Mouse (Mus musculus): Measurements from ENCODE around the gene Ifi213.
"Not testable (repeated sequence)": the region's sequence is repeated elsewhere in the genome, so short reads cannot be mapped to it uniquely, and the experiment has no call there.

- TF ChIP-seq EP300, CTCF (IDR thresholded peaks at IDR 0.05; ENCODE audit: low read depth): not testable (repeated sequence)
Observed at GRCm38 (mm10) chr1:173610291-173610690, 11.2 kb upstream of the Ifi213 start.
